Mouse (Mus musculus): Measurements from ENCODE around the gene Btg3. TPM values are rescaled to one million over a fixed set of nuclear protein-coding genes. Genes with fewer than 3 reads are reported as not detected.

The Btg3 gene
- polyA plus RNA-seq, 1 experiment from 2014 or later = 7.6 TPM

- WGBS (ENCODE audit: insufficient replicate concordance) = 71% methylated on average over 12 of the region's 12 CpGs
- no peak overlapping the region for H3K27ac ChIP-seq (ENCODE audit: low read length)
- no peaks in the 10 kb centered on the region for H3K27me3 ChIP-seq (ENCODE audit: control insufficient read depth, insufficient read depth, low read depth, low read length)
- H3K36me3 ChIP-seq (ENCODE audit: control insufficient read depth, insufficient read depth) = no peaks in the 10 kb centered on the region; the same call in 1 of the 2 replicates
- H3K4me2 ChIP-seq (ENCODE audit: low read depth, low read length) = no peak overlapping the region
- no peaks in the 10 kb centered on the region for H3K4me1 ChIP-seq (ENCODE audit: control insufficient read depth, low read depth, low read length)
- no peaks in the 10 kb centered on the region for H3K9me3 ChIP-seq (replicated peaks; ENCODE audit: control insufficient read depth, low read length)
- H3K4me3 ChIP-seq (ENCODE audit: low read depth, low read length) = no peak overlapping the region
- ATAC-seq (ENCODE audit: low read depth) = no peak
- no peak overlapping the region for H3K9ac ChIP-seq (ENCODE audit: low read depth, low read length)
Measured at GRCm38 (mm10) chr16:78327999-78328398, 49.0 kb downstream of the Btg3 start.

GRCm38 (mm10) chr16:78327562-78327961 is 49.4 kb downstream of the Btg3 start:
- H3K4me3 ChIP-seq (ENCODE audit: low read depth, low read length) = no peak overlapping the region
- no peak for ATAC-seq (ENCODE audit: low read depth)
- H3K4me1 ChIP-seq (ENCODE audit: control insufficient read depth, low read depth, low read length) = no peaks in the 10 kb centered on the region
- H3K4me2 ChIP-seq (ENCODE audit: low read depth, low read length) = no peak overlapping the region
- H3K9ac ChIP-seq (ENCODE audit: low read depth, low read length) = no peak overlapping the region
- 77% methylated on average over 7 of the region's 7 CpGs for WGBS (ENCODE audit: insufficient replicate concordance)
- H3K27me3 ChIP-seq (ENCODE audit: control insufficient read depth, insufficient read depth, low read depth, low read length) = no peaks in the 10 kb centered on the region
- no peaks in the 10 kb centered on the region; the same call in 1 of the 2 replicates for H3K36me3 ChIP-seq (ENCODE audit: control insufficient read depth, insufficient read depth)
- H3K27ac ChIP-seq (ENCODE audit: low read length) = no peak overlapping the region
- H3K9me3 ChIP-seq (replicated peaks; ENCODE audit: control insufficient read depth, low read length) = no peaks in the 10 kb centered on the region

GRCm38 (mm10) chr16:78325972-78326848 is 50.8 kb downstream of the Btg3 start:
- Histone ChIP-seq H3K9me3 (replicated peaks; ENCODE audit: control insufficient read depth, low read length) (no peaks in the 10 kb centered on the region), H3K4me3 (ENCODE audit: low read depth, low read length) (no peak overlapping the region), H3K27me3 (ENCODE audit: control insufficient read depth, insufficient read depth, low read depth, low read length) (no peaks in the 10 kb centered on the region), H3K27ac (ENCODE audit: low read length) (no peak overlapping the region), H3K9ac (ENCODE audit: low read depth, low read length) (no peak overlapping the region), H3K36me3 (ENCODE audit: control insufficient read depth, insufficient read depth) (no peaks in the 10 kb centered on the region; the same call in 1 of the 2 replicates), H3K4me1 (ENCODE audit: control insufficient read depth, low read depth, low read length) (no peaks in the 10 kb centered on the region), H3K4me2 (ENCODE audit: low read depth, low read length) (no peak overlapping the region)
- no peak for ATAC-seq (ENCODE audit: low read depth)
- WGBS (ENCODE audit: insufficient replicate concordance) = 74% methylated on average over 27 of the region's 27 CpGs

- Histone ChIP-seq H3K4me3 (ENCODE audit: low read depth, low read length) (no peak overlapping the region), H3K9ac (ENCODE audit: low read depth, low read length) (no peak overlapping the region), H3K27ac (ENCODE audit: low read length) (no peak overlapping the region), H3K4me1 (ENCODE audit: control insufficient read depth, low read depth, low read length) (peaks cover 2% of the 10 kb centered on the region; the same call in 1 of the 2 replicates), H3K4me2 (ENCODE audit: low read depth, low read length) (no peak overlapping the region), H3K9me3 (replicated peaks; ENCODE audit: control insufficient read depth, low read length) (no peaks in the 10 kb centered on the region), H3K27me3 (ENCODE audit: control insufficient read depth, insufficient read depth, low read depth, low read length) (no peaks in the 10 kb centered on the region), H3K36me3 (ENCODE audit: control insufficient read depth, insufficient read depth) (no peaks in the 10 kb centered on the region; the same call in 1 of the 2 replicates)
- ATAC-seq (ENCODE audit: low read depth) = no peak
- 59% methylated on average over 7 of the region's 7 CpGs for WGBS (ENCODE audit: insufficient replicate concordance)
Measured at GRCm38 (mm10) chr16:78322140-78322539, 54.9 kb downstream of the Btg3 start.

GRCm38 (mm10) chr16:78321559-78321958 is 55.4 kb downstream of the Btg3 start:
- Histone ChIP-seq H3K9me3 (replicated peaks; ENCODE audit: control insufficient read depth, low read length) (no peaks in the 10 kb centered on the region), H3K9ac (ENCODE audit: low read depth, low read length) (no peak overlapping the region), H3K36me3 (ENCODE audit: control insufficient read depth, insufficient read depth) (no peaks in the 10 kb centered on the region), H3K27me3 (ENCODE audit: control insufficient read depth, insufficient read depth, low read depth, low read length) (no peaks in the 10 kb centered on the region), H3K4me2 (ENCODE audit: low read depth, low read length) (no peak overlapping the region), H3K4me1 (ENCODE audit: control insufficient read depth, low read depth, low read length) (peaks cover 2% of the 10 kb centered on the region; the same call in 1 of the 2 replicates), H3K4me3 (ENCODE audit: low read depth, low read length) (no peak overlapping the region), H3K27ac (ENCODE audit: low read length) (no peak overlapping the region)
- WGBS (ENCODE audit: insufficient replicate concordance) = 20% methylated on average over 7 of the region's 7 CpGs
- ATAC-seq (ENCODE audit: low read depth) = no peak

- Histone ChIP-seq H3K4me3 (ENCODE audit: low read depth, low read length) (no peak overlapping the region), H3K27me3 (ENCODE audit: control insufficient read depth, insufficient read depth, low read depth, low read length) (no peaks in the 10 kb centered on the region), H3K9me3 (replicated peaks; ENCODE audit: control insufficient read depth, low read length) (no peaks in the 10 kb centered on the region), H3K4me1 (ENCODE audit: control insufficient read depth, low read depth, low read length) (peaks cover 2% of the 10 kb centered on the region; the same call in 1 of the 2 replicates), H3K36me3 (ENCODE audit: control insufficient read depth, insufficient read depth) (no peaks in the 10 kb centered on the region), H3K9ac (ENCODE audit: low read depth, low read length) (no peak overlapping the region), H3K4me2 (ENCODE audit: low read depth, low read length) (no peak overlapping the region), H3K27ac (ENCODE audit: low read length) (no peak overlapping the region)
- WGBS (ENCODE audit: insufficient replicate concordance) = 48% methylated on average over 7 of the region's 7 CpGs
- ATAC-seq (ENCODE audit: low read depth) = no peak
Measured at GRCm38 (mm10) chr16:78319711-78320110, 57.3 kb downstream of the Btg3 start.

- H3K4me2 ChIP-seq (ENCODE audit: low read depth, low read length) = no peak overlapping the region
- no peaks in the 10 kb centered on the region for H3K9me3 ChIP-seq (replicated peaks; ENCODE audit: control insufficient read depth, low read length)
- peak; percentile 68 for ATAC-seq (ENCODE audit: low read depth)
- no peaks in the 10 kb centered on the region for H3K36me3 ChIP-seq (ENCODE audit: control insufficient read depth, insufficient read depth)
- WGBS (ENCODE audit: insufficient replicate concordance) = 28% methylated on average over 7 of the region's 7 CpGs
- H3K27me3 ChIP-seq (ENCODE audit: control insufficient read depth, insufficient read depth, low read depth, low read length) = no peaks in the 10 kb centered on the region
- H3K4me3 ChIP-seq (ENCODE audit: low read depth, low read length) = no peak overlapping the region
- no peak overlapping the region for H3K27ac ChIP-seq (ENCODE audit: low read length)
- H3K9ac ChIP-seq (ENCODE audit: low read depth, low read length) = no peak overlapping the region
- peaks cover 2% of the 10 kb centered on the region; the same call in 1 of the 2 replicates for H3K4me1 ChIP-seq (ENCODE audit: control insufficient read depth, low read depth, low read length)
Measured at GRCm38 (mm10) chr16:78317960-78318359, 59.0 kb downstream of the Btg3 start.

GRCm38 (mm10) chr16:78316849-78317248 is 60.1 kb downstream of the Btg3 start:
- Histone ChIP-seq H3K27ac (ENCODE audit: low read length) (no peak overlapping the region), H3K27me3 (ENCODE audit: control insufficient read depth, insufficient read depth, low read depth, low read length) (no peaks in the 10 kb centered on the region), H3K4me1 (ENCODE audit: control insufficient read depth, low read depth, low read length) (peaks cover 2% of the 10 kb centered on the region; the same call in 1 of the 2 replicates), H3K4me2 (ENCODE audit: low read depth, low read length) (no peak overlapping the region), H3K9me3 (replicated peaks; ENCODE audit: control insufficient read depth, low read length) (no peaks in the 10 kb centered on the region), H3K4me3 (ENCODE audit: low read depth, low read length) (no peak overlapping the region), H3K36me3 (ENCODE audit: control insufficient read depth, insufficient read depth) (no peaks in the 10 kb centered on the region), H3K9ac (ENCODE audit: low read depth, low read length) (no peak overlapping the region)
- ATAC-seq (ENCODE audit: low read depth) = no peak
- WGBS (ENCODE audit: insufficient replicate concordance) = 64% methylated on average over 9 of the region's 9 CpGs

- H3K9me3 ChIP-seq (replicated peaks; ENCODE audit: control insufficient read depth, low read length) = no peaks in the 10 kb centered on the region
- H3K27ac ChIP-seq (ENCODE audit: low read length) = no peak overlapping the region
- H3K36me3 ChIP-seq (ENCODE audit: control insufficient read depth, insufficient read depth) = no peaks in the 10 kb centered on the region
- H3K4me1 ChIP-seq (ENCODE audit: control insufficient read depth, low read depth, low read length) = peaks cover 2% of the 10 kb centered on the region; the same call in 1 of the 2 replicates
- H3K4me3 ChIP-seq (ENCODE audit: low read depth, low read length) = no peak overlapping the region
- H3K27me3 ChIP-seq (ENCODE audit: control insufficient read depth, insufficient read depth, low read depth, low read length) = no peaks in the 10 kb centered on the region
- ATAC-seq (ENCODE audit: low read depth) = no peak
- WGBS (ENCODE audit: insufficient replicate concordance) = 65% methylated on average over 6 of the region's 6 CpGs
- no peak overlapping the region for H3K4me2 ChIP-seq (ENCODE audit: low read depth, low read length)
- no peak overlapping the region for H3K9ac ChIP-seq (ENCODE audit: low read depth, low read length)
Measured at GRCm38 (mm10) chr16:78314026-78314425, 63.0 kb downstream of the Btg3 start.

Data from liver, embryonic 16.5 days (tissue).